Mouse (Mus musculus): ENCODE results near the gene Pla2g15.

DNA sequence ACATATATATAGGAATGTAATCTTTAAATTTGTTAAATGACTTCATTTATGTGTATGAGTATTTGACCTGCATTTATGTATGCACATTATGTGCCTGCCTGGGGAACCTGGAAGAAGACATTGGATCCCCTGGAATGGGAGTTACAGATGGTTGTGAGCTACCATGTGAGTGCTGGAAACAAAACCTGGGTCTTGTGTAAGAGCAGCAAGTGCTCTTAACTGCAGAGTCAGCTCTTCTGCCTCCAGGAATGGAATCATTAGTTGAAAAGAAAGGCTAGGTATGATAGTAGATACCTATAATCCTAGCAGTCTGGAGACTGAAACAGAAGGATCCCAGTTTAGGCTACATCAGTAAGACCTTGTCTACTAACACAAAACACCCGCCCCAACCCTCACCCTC is 24.1 kb upstream of the Pla2g15 start:
- TF ChIP-seq POLR2A (IDR thresholded peaks at IDR 0.05; ENCODE audit: insufficient read depth, low read depth, low read length) = no peak
- TF ChIP-seq CTCF (IDR thresholded peaks at IDR 0.05) = no peak
